Mouse (Mus musculus): ENCODE measurements at regions not wholly inside any gene's neighbourhood (a gene's known extent, or its start where the extent isn't known, plus 50 kb on each side); places are given as distances from the start of the nearest gene placed in this dataset.

DNA sequence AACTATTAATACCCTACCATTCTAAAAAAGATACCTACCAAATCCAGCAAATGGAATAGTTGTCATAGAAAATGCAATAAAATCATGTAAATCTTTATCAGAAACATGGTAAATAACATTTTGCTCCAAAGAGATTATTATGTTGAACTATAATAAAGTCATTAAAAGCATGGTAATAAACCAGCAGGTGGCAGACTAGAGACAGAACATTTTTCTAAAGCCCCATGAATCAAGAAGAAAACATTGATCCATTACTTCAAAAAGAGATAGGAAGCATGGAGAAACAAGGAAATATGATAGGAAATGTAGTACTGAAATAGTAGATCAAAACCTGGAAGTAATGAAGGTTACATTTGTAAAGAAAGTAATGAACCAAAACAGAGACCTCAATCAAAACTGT is 819.7 kb downstream of the Kcna4 start:
- no peak for TF ChIP-seq GATA2 (IDR thresholded peaks at IDR 0.05; ENCODE audit: borderline replicate concordance, low read depth, low read length)
- TF ChIP-seq CTCF (IDR thresholded peaks at IDR 0.05; ENCODE audit: low read depth, low read length): no peak

All from G1E (cell line).